Mouse (Mus musculus): ENCODE data around the gene Cdc25b. TPM values are rescaled to one million over a fixed set of nuclear protein-coding genes. Genes with fewer than 3 reads are reported as not detected.

The Cdc25b gene
- polyA plus RNA-seq, 1 experiment = 10.8 TPM

DNA sequence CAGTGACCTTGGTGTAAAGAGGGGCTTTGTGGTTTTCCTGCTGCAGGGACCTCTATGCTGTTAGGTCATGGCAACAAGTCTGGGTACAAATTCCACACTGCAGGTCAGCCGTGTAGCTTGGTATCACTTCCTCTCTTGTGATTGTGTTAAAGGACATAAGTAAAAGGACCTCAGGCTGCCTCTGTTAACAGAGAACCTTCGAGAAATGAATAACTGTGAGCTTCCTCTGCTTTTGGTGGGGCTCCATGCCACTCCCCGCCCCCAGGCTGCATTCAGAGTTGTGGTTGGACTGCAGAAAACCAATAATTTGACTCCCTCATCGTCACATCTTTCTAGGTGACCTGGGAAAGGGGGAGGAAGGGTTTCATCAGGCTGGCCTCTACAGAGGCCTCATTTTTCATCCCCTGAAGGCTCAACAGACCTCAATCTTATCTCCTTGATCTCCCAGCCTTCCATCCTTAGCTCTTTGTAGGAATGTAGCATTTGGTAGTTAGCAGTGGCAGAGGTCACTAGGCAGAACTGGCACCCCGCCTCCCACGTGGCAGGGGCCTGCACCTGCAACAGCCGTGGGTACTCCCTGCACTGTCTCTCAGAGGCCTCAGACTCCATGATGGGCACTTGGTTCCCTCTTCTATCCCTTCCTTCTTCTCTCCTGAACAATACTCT is 48.4 kb downstream of the Cdc25b start:
- no peak for TF ChIP-seq GATA1 (IDR thresholded peaks at IDR 0.05; ENCODE audit: borderline replicate concordance, low read length)
- no peak for TF ChIP-seq FLI1 (IDR thresholded peaks at IDR 0.05; ENCODE audit: low read length)
- Histone ChIP-seq H3K4me3 (replicated peaks) (peak overlapping the region; percentile 97), H3K36me3 (replicated peaks; ENCODE audit: low read length) (peaks cover 52% of the 10 kb centered on the region), H3K27me3 (replicated peaks) (no peaks in the 10 kb centered on the region), H3K4me1 (peaks cover 90% of the 10 kb centered on the region), H3K9me3 (no peaks in the 10 kb centered on the region)

DNA sequence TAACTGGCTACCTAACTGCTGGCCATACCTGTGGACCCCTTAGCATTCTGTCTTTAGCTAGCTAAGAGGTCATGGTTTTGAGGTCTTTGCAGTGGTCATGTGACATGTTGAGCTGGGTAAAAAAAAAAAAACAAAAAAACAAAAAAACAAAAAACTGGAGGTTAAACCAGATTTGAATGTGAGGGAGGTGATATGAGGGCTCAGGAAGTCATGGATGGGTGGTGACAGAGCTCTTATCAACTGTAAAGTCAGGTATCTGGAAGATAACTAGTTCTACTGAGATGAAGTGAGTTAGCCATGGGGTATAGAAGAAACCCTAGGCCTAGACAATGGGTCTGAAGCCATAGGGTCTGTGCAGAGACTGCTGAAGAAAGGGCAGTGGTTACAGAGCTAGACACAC is 55.4 kb downstream of the Cdc25b start:
- Histone ChIP-seq H3K27me3 (replicated peaks) (no peaks in the 10 kb centered on the region), H3K4me1 (peaks cover 100% of the 10 kb centered on the region), H3K4me3 (replicated peaks) (peak overlapping the region; percentile 46), H3K9me3 (no peaks in the 10 kb centered on the region), H3K36me3 (replicated peaks; ENCODE audit: low read length) (peaks cover 98% of the 10 kb centered on the region)
- no peak for TF ChIP-seq FLI1 (IDR thresholded peaks at IDR 0.05; ENCODE audit: low read length)
- TF ChIP-seq GATA1 (IDR thresholded peaks at IDR 0.05; ENCODE audit: borderline replicate concordance, low read length) = no peak

DNA sequence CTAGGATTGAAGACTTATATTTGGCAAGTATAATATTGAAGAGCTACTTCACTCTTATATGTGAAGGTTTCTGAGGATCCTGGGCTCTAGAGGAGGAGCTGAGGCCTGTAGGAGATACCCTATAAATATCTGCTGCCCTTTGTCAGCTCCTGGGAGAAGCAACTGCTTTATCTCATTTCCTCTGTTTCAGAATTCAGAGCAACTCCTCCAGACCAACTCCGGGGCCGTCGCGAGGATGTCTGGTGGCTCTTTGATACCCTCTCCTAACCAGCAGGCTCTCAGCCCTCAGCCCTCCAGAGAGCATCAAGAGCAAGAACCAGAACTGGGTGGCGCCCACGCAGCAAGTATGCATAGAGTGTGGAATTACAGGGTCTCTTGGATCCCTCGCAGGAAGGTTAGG is 56.2 kb downstream of the Cdc25b start:
- Histone ChIP-seq H3K27me3 (replicated peaks) (no peaks in the 10 kb centered on the region), H3K9me3 (no peaks in the 10 kb centered on the region), H3K4me1 (peaks cover 98% of the 10 kb centered on the region), H3K36me3 (replicated peaks; ENCODE audit: low read length) (peaks cover 98% of the 10 kb centered on the region), H3K4me3 (replicated peaks) (peak overlapping the region; percentile 19)
- TF ChIP-seq FLI1 (IDR thresholded peaks at IDR 0.05; ENCODE audit: low read length) = no peak
- TF ChIP-seq GATA1 (IDR thresholded peaks at IDR 0.05; ENCODE audit: borderline replicate concordance, low read length) = no peak

Other genes with a start within 250 kb of the Cdc25b start
- 1.3 TPM in 1 of 2 replicates, not detected in the other for gene Gfra4, start 143.9 kb upstream of the Cdc25b start, polyA plus RNA-seq (2012; ENCODE audit: insufficient read depth, low replicate concordance)
- 1.9 and 6.0 TPM in 2 replicates for gene Adam33, start 123.1 kb upstream of the Cdc25b start, polyA plus RNA-seq (2012; ENCODE audit: insufficient read depth, low replicate concordance)
- 7.1 and 11.8 TPM in 2 replicates for gene Siglec1, start 100.2 kb upstream of the Cdc25b start, polyA plus RNA-seq (2012; ENCODE audit: insufficient read depth, low replicate concordance)
- 0.36 TPM in 1 of 2 replicates, not detected in the other for gene Hspa12b, start 59.7 kb upstream of the Cdc25b start, polyA plus RNA-seq (2012; ENCODE audit: insufficient read depth, low replicate concordance)
- not detected in 2 replicates for gene Gm11037, start 53.5 kb upstream of the Cdc25b start, polyA plus RNA-seq (2012; ENCODE audit: insufficient read depth, low replicate concordance)
- 322 and 610 TPM in 2 replicates for gene 1700037H04Rik, start 26.9 kb upstream of the Cdc25b start, polyA plus RNA-seq (2012; ENCODE audit: insufficient read depth, low replicate concordance)
- 147 and 259 TPM in 2 replicates for gene Cenpb, start 6.9 kb upstream of the Cdc25b start, polyA plus RNA-seq (2012; ENCODE audit: insufficient read depth, low replicate concordance)
- 1.5 and 1.7 TPM in 2 replicates for gene Spef1, start 333 bp downstream of the Cdc25b start, polyA plus RNA-seq (2012; ENCODE audit: insufficient read depth, low replicate concordance)
- gene Ap5s1, start 20.1 kb downstream of the Cdc25b start, polyA plus RNA-seq (2012; ENCODE audit: insufficient read depth, low replicate concordance) = 7.7 and 14.6 TPM in 2 replicates
- gene Mavs, start 47.1 kb downstream of the Cdc25b start, polyA plus RNA-seq (2012; ENCODE audit: insufficient read depth, low replicate concordance) = 12.8 and 15.6 TPM in 2 replicates
- 8.5 and 15.6 TPM in 2 replicates for gene Pank2, start 75.5 kb downstream of the Cdc25b start, polyA plus RNA-seq (2012; ENCODE audit: insufficient read depth, low replicate concordance)
- 0.15 and 7.5 TPM in 2 replicates for gene Rnf24, start 165.9 kb downstream of the Cdc25b start, polyA plus RNA-seq (2012; ENCODE audit: insufficient read depth, low replicate concordance)

Data from megakaryocyte, embryonic 14.5 days (primary cell).